Mouse (Mus musculus) c-Kit-positive CD71-positive TER-119-positive erythroid progenitor cells, embryonic 14.5 days (primary cell): Measurements from ENCODE around the gene Arhgdia.

Source experiments
- DNase-seq: peaks from one replicate; pipeline ENCODE4 v3.0.0-alpha.2; 2013; ENCODE audit warnings: low spot score

The Arhgdia gene

DNA sequence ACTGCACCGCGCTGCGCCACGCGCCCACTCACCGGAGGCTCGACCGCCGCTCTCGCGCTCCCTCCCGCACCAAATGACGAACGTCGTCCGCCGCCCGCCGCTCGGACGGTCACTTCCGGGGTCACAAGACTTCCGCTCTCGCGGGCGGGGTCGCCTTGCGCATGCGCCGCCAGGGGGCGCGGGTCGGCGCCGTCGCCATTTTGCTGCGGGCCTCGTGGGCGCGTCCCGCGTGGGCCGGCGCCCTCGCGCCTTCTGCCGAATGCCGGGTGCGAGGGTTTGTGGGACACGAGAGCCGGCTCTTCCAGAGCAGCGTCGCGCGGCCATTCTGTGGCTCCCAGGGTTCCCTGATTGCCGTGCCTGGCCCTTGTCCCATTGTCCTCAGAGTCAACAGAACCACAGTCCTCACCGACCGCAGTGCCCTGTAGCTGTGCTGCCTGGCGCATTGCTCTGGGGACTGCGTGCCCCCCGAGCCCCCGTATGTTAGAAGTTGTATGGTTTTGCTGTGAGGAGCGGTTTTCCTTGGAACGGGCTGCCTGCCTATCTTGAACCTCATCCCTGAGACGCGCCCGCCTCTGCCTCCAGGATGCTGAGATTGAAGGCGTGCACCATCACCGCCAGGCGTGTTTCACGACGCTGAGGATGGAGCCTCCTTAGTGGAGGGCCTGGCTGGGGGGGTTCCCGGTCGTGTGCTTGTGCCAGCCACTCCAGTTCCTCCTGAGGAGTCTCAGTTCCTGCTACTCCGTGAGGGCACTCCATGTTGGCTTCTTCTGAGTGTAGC is at the start of gene Arhgdia:
Arhgdia (minus strand) TSS at position 135 of the 778 bp plus-strand sequence.
- peak; percentile 70 for DNase-seq

DNA sequence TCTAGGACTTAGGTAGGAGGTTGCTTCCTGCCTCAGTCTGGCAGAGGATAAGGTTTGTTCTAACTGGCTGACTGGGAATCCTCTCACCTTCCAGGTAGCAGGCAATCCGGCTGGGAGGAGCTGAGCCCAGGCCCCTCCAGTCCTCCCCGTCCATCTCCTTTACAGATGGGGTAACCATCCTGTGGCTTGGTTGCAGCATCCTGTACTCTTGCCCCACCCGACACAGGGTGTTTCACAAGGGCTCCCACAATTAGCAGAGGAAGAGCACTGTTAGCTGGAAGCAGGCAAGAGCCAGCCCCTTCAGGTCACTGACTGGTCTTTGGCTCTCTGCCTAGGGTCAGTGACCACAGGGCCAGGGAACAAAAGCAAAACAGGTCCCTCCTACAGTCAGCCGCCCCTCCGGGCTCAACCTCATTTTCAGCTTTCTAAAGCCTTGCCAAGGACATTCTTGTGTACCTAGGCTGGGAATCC is 49.0 kb upstream of the Arhgdia start:
- no peak for DNase-seq

DNA sequence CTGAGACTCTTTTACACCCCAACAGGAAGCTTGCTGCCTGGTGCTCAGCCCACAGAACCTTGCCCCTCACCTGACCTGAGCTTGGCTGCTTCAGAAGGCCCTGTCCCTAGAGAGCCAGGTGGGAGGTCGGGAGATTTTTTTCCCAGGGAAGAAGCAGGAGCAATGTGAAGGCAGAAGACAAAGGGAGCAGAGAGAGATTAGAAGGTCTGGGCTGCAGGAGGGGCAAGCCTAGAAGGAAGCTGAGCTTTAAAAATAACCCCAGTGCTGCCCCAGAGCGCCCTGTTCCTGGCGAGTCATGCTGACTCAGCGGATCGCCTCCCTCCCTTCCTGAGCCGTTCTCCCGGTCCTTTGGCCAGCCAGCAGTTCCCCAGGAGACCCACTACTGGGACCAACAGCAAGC is 48.5 kb upstream of the Arhgdia start:
- peak; percentile 85 for DNase-seq

DNA sequence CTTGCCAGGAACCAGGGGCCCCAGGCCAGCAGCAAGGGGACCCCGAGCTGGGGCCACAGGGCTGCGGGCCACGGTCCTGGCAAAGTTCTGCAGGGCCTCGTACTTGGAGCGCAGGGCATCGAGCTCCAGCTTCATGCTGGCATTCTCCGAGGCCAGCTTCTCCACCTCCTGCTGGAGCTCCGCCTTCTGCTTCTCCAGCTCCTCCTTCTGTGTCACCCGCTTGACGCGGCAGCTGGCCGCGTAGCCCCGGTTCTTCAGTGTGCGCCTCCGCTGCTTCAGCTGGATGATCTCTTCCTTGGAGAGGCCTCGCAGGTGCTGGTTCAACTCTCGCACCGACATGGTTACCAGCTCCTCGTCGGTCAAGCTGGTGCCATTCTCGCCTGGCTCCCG is 47.9 kb upstream of the Arhgdia start:
- peak; percentile 59 for DNase-seq

DNA sequence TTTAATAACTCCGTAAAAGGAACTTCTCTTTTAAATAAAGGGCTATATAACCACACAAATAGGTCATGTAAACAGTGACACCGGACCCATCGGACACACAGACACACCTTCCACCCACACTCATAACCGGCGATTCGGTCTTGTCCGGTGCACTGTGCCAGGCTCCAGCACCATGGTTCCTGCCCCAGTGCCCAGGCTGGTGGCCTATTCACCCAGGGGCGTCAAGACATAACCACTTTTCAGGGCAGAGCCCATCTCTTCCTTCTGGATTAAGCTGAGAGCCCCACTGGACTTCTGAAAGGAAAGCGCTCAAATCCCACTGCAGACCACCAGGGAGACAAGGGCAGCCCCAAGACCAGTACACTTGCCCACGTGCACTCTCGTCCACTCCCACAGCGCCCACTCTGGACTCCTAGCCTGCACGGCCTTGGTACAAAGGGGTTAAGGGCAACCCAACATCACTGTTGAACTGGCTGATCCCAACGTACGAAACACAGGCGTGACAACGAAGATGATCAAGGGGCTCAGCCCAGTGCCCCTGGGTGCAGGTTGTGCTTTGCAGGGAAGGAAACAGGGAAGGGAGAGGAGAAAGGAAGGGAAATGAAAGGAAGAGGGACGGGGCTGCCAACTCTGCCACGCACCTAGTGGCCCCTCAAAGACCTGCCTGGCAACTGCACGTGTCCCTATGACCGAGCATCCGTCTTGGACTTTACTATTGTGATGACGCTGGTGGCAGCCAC is 47.3 kb upstream of the Arhgdia start:
- no peak for DNase-seq

DNA sequence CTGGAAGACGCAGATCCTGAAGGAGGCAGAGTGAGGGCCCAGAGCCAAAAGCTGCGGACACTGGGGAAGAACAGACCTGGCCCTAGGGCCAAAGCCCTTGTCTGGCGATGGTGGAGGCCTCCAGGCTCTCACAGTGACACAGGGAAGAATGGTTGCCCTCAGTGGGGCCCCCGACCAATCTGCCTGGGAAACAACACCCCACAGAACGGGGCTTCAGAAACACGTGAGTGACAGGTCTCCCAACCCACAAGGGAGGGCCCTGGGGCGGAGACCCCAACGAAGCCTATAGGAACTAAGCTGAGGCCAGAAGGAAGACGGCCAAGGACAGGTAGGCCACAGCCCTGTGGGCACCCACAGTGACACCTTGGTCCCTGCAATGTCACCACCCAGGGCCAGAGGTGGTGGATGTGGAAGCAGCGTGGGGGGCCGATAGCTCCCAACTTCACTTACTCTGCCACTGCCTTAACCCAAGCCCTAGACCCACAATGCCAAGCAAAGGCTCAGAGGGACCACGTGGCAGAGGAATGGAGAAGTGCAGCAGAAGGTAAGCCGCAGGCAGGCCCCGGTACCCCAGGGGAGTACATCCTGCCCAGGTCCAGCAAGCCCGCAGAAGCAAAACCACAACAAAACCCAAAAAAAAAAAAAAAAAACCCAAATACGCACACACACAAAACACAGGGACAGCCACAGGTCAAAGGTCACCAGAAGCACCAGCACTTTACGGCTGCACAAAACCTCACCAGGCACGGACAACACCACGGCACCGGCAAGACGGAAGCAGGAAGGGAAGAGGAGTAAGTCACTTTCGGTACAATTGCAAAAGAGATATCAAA is 46.3 kb upstream of the Arhgdia start:
- no peak for DNase-seq

DNA sequence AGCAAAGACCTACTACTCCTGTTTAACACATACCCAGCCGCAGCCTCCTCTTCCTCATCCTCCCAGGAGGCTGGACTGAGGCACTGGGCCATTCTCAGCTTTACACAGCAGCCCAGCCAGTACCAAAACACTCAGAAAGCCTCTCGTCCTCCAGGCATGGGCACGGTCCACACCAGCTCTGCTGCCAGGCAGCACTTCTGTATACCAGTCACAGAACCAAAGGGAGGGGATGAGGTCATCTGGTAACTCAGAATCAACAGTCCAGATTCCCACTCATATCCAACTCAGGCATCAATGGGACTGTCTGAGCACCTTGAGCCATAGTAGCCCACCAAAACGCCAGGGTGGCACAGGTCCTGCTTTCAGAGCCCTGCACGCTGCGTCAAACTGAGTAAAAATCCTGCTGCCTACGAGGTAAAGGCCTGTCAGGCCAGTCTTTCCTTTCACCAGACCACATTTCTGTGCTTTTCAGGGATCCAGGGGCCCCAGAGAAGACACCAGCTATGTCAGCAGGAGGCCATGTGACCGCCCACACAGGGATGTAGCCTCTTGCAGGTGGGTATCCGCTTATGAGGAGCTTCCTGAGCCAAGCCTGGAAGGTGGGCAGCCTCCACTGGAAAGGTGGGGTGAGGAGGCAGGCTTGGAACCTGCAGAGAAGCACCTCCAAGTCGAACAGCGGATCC is 45.5 kb upstream of the Arhgdia start:
- no peak for DNase-seq

DNA sequence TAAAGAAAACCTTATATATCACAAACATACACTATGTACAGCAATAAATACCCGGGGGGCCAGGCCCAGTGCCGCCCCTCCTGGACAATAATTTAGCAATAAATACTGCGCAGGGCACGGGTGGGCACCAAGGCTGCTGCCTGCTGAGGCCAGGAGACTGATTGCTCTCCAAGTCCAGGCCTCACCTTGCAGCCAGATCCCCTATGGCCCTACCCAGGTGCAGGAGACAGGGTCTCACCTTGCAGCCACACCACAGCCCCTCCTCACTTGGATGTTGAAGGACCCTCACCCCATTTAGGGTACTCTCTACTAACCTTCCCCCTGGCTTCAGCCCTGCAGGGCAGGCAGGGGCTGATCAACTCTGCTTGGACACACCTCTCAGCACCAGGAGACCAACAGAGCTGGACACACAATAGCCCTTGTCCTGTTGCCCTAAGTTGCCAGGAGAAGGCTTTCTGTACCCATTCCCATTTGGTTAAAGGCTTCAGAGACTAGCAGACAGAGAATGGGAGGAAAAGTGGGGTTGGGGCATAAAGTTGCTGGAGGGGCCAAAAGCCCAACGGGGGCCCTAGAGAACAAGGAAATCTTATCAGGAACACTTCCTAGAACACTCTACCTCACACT is 43.8 kb upstream of the Arhgdia start, which contains the start of gene Sirt7:
Sirt7 (minus strand) TSS at position 89 of the 624 bp plus-strand sequence.
- DNase-seq = no peak

DNA sequence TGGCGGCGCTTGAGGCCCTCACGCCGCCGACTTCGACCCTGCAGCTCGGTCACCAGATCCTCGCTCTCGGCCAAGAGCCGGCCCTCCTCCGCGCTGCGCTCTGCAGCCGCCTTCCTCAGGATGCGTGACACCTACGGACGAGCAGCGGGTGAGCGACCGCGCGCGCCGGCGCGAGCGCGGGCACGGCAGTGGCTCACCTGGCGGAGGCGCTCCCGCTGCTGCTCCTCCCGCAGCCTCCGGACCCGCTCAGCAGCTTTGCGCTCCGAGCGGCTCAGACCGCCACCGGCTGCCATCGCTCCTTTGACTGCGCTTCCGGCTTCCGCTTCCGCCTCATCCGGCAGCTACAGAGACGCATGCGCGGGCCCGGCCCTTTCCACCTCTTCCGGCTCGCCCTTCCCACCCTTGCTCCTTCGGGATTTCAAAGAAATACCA is 43.3 kb upstream of the Arhgdia start:
- DNase-seq = peak; percentile 78

DNA sequence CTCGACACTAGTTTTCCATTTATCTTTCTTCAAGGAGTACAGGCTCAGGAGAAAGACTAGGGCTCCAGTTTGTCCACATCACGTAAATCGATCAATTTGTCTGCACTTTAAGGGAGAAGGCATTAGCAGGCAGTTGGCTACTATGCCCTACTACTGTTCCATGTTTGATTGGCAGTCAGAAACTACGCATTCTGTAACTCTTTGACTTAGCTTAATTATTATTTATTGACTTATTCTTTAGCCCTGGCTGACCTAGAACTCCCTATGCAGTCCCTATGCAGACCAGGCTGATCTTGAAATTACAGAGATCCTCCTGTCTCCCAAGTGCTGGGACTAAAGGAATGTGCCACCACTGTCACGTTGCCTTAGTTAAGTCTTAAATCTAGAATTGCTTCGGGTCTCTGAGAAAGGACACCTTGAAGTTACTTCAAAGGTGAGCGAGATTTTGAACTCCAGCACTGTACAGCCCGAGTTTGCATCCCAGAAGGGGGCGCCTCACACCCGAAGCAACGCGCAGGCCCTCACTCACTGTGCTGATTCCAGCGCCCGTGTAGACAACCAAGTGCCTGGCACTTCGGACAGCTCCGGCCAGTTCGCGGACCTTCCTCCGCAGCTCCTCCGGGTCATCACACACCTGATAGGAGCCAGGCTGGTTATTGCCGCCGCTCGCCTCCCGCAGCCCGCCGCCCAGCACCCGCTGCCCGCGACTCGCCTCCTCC is 42.7 kb upstream of the Arhgdia start:
- DNase-seq = peak; percentile 63

DNA sequence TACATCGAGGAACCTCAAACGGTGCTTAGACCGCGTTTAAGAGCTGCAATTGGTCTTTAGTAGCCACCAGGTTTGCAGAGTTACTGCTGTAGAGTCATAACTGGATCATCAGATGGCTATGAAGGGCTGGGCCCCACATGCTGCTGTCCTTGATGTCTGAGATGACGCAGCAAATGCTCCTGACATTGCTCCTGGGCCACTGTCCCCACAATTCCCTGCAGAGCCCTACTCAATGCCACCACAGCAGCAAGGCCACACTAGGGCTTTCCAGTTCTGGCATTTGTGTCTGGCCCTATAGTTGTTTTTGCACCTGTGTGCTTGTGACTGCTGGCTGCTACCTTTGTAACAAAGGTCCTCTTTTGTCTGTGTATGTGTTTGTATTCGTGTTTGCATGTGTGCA is 41.4 kb upstream of the Arhgdia start:
- no peak for DNase-seq

DNA sequence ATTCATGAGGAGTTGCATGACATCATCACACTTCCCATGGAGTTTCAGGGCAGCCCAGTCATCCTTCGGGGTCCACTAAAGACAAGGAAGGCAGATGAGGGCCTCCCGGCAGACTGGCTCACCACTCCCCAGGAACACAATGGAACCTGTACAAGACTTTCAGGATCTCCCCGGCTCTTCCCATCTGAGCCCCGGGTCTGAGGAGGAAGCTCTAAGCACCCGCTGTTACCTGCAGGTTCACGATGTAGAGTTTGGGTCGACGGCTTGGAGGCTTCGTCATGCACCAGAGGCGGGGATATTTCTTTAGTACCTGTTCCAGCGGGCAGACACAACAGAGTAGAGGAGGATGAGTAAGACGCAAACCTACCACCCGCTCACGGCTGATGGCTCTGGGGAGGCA is 38.8 kb upstream of the Arhgdia start:
- no peak for DNase-seq

DNA sequence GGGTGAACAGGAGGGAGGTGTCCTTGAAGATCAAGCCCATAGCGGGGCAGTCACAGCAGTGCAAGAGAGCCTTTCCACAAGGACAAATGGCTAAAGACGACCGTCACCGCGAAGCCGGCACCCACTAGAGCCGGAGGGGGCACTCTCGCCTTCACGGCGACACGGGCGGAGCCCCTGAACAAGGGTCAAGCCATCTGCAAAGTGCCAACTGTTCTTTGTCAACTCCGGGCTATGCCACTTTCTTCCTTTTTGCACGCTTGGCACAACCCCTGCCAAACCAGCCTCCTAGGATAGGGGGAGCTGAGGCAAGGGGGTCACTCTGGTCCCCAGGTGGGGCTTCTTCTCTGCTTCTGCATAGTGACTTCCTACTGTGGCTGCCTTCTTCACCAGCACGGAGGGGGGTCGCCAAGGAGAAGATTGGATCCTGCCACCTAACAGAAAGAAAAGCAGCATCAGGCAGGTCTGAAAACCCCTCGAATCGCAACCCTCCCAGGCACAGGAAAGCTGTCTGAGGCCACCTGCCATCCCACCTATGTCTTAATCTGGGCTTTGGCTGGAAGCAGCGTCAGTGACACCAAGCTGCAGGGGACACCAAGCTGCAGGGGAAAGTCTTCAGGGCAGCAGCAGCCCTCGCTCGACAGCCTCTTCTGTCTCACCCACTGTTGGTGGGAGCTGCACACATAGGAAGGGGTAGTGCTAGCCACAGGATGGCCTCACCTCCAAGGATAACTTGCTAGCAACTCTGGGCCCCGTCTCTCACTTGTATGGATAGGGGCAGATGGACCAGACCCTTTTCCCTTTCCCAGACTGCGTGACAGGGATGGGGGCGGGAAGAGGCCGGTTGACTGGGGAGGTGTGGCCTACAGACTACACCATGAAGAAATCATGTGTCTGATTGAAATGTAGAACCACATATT is 37.5 kb upstream of the Arhgdia start:
- no peak for DNase-seq

DNA sequence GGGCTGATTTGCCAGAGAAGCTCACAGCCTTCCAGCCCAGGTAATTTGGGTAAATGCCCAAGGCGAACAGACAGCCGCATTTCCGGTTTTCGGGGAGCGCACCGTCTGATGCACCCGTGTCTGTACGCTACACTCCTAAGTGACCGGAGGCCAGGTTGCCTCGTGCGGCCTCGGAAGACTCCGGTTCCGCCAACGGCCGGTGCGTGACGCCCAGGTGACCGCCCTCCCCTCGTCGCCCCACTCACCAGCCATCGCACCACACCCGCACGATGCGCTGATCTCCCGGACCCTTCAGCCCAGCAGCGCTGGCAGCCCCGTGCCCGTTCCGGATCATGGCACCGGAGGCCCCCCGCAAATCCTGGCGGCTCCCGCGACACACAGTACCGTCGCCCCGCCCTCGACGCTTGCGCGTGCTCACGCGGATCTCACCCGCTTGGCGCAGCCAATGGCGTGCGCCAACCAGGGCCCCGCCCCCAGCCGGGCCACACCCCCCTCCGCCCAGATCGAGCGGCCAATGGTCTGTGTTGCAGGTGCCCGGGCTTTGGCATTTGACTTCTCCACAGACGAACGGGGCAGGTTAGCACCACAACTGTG is 36.2 kb upstream of the Arhgdia start, which contains the start of gene Pcyt2:
Pcyt2 (minus strand) TSS at position 418 of the 594 bp plus-strand sequence.
- peak; percentile 91 for DNase-seq

DNA sequence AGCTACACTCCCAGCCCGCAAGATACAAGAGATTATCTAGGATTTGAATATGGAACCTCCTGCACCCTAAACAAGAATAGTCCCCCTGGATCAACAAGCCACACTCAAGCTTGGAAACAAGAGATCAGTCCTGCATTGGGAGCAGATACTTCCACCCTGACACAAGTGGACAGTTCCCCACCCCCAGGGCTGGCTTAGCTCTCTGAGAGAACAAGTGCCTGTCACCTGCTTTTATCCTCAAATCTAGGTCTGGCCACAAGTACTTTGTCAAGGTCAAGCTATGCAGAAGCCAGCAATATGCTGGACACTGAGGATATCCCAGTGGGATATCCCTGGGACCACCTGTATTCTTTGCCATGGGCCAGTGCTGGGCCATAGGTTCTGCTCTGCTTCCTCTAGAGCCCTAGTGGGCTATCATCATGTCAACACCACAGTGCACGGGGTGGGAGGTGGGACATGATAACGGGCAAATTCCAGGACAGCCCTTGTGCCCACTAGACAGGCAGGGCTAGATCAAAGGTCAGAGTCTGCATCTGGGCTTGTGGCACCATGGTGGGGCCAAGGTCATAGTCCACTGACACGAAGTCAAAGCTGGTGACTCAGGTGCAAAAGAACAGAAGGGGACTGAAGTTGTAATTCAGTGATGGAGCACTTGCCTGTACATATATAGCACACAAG is 35.3 kb upstream of the Arhgdia start:
- no peak for DNase-seq

DNA sequence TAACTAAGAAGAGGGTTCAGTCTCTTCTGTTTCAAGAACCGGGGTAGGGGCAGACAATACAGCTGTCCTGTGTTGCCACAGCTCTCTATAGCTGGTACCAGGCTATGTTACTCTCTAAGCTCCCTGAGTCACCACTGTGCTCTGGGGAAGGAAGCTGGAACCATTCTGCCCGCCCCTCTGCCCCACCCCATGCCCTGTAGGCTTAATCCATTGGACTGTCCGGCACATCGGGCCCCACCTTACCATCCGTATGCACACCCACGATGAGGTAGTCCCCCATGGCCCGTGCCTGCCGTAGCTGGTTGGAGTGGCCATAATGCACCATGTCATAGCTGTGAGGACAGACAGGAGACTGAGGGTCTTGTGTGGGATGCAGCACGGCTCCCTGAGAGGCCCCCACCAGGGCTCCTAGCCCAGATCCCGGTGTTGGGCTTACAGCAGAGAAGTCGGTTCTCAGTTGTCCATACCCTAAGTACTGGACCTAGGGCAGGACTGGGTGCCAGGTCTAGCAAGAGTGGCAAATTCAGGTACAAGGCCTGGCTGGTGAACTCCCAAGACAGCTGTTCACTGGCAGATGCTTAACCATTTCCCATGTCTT is 34.3 kb upstream of the Arhgdia start:
- DNase-seq = no peak

DNA sequence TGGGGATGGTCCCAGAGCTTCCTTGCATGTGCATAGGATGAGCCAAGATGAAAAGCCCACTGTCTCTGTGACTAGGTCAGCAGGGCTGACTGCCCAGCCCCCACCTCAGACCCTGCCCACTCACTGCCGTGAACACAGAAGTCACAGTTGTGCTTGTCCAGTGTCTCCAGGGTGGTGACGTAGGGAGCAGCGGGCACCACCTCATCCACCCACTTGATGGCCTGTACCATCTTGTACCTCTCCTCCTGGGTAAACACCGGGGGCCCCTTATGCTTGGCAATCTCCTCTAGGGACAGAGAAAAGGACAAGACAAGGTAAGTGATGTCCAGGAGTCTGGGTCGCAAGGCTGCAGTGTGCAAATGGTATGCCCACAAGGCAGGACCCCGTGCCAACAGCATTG is 33.7 kb upstream of the Arhgdia start:
- no peak for DNase-seq

DNA sequence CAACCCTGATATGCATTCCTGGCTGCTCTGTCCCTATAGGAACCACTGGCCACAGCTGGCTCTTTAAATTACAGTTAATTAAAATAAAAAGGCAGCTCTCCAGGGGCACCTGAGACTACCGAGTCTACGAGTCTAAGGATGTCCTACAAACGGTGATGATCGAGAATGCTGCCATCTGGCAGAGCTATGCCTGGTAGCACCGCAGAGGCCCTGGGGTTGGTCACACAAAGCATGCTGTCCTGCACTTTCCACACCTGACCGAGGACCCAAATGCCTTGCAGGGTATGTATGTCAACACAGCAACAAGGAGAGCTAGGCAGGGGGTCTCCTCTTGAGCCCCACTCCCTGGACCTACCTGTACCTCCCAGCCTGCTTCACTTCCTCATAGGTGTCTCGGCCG is 32.6 kb upstream of the Arhgdia start:
- no peak for DNase-seq
